Mouse (Mus musculus) E14TG2a.4 (cell line): ENCODE results near the gene Tspan9.

Source experiments
- CTCF ChIP-seq: conservative IDR thresholded peaks from 2 replicates; pipeline ENCODE4 v1.5.1; 2014; ENCODE audit warnings: low read length
- NANOG ChIP-seq: IDR thresholded peaks from 2 replicates; pipeline ENCODE4 v1.6.1; 2014; ENCODE audit warnings: borderline replicate concordance, low read length, mixed read lengths

GRCm38 (mm10) chr6:127969709-127970108 lies 173.7 kb downstream of the Tspan9 start:
- no peak for TF ChIP-seq CTCF
- TF ChIP-seq NANOG = no peak
